Mouse (Mus musculus) embryonic facial prominence, embryonic 14.5 days (tissue): ENCODE measurements around the gene Fcho2. TPM values are rescaled to one million over a fixed set of nuclear protein-coding genes. Genes with fewer than 3 reads are reported as not detected.
A peak's percentile ranks its signal among the peaks of the same experiment; 100 is the strongest.

Experiments
- ATAC-seq: fragments of 200-750 bp; cut with Nextera tagmentation; 2 replicates; pipeline ENCODE4 v1.8.0; 2017; ENCODE audit warnings: low read depth, moderate number of reproducible peaks, moderate TSS enrichment
- DNase-seq: peaks from one replicate; pipeline ENCODE4 v3.0.0-alpha.2; 2015; ENCODE audit warnings: low spot score
- H3K27ac ChIP-seq: fragments of 300-500 bp; sonication (generic); replicated peaks from 2 replicates; pipeline ENCODE4 v1.5.1; 2014; ENCODE audit warnings: low read depth, mild to moderate bottlenecking, low read length, moderate library complexity
- H3K27me3 ChIP-seq: fragments of 300-500 bp; sonication (generic); replicated peaks from 2 replicates; pipeline ENCODE4 v1.6.1; 2014; ENCODE audit warnings: low read length; ENCODE audit not compliant: control insufficient read depth, insufficient read depth
- H3K36me3 ChIP-seq: fragments of 300-500 bp; sonication (generic); 2 replicates; pipeline ENCODE4 v1.6.1; 2014; ENCODE audit warnings: low read length, mixed read lengths; ENCODE audit not compliant: control insufficient read depth, insufficient read depth
- H3K4me1 ChIP-seq: fragments of 300-500 bp; sonication (generic); 2 replicates; pipeline ENCODE4 v1.6.1; 2014; ENCODE audit warnings: antibody characterized with exemption, low read length; ENCODE audit not compliant: control insufficient read depth, insufficient read depth
- H3K4me2 ChIP-seq: fragments of 300-500 bp; sonication (generic); 2 replicates; pipeline ENCODE4 v1.6.1; 2014; ENCODE audit warnings: low read depth, mild to moderate bottlenecking, low read length, moderate library complexity, mixed read lengths
- H3K4me3 ChIP-seq: fragments of 300-500 bp; sonication (generic); 2 replicates; pipeline ENCODE4 v1.5.1; 2014; ENCODE audit warnings: low read depth, mild to moderate bottlenecking, low read length
- H3K9ac ChIP-seq: fragments of 300-500 bp; sonication (generic); 2 replicates; pipeline ENCODE4 v1.6.1; 2014; ENCODE audit warnings: low read depth, mild to moderate bottlenecking, low read length, moderate library complexity, mixed read lengths
- H3K9me3 ChIP-seq: fragments of 300-500 bp; sonication (generic); 2 replicates; pipeline ENCODE4 v1.6.1; 2016; ENCODE audit warnings: low read length; ENCODE audit not compliant: control insufficient read depth
- WGBS: fragments of 180-500 bp; shearing (Covaris S2); extraction: QIAGEN DNeasy Blood & Tissue Kit; methylation state at CpG from one replicate; pipeline ENCODE4 v1.1.7; 2014; 5-methylcytosine and 5-hydroxymethylcytosine counted together
- polyA plus RNA-seq: library from polyadenylated mRNA; unstranded; fragments of >200 nt; fragmentation: Nextera tagmentation; extraction: Ambion mirVana; gene quantifications from 2 replicates; pipeline ENCODE4 v1.2.1, GENCODE M21; 2014

Fcho2 gene
- polyA plus RNA-seq, 1 experiment from 2014 or later = 25.2 TPM

DNA sequence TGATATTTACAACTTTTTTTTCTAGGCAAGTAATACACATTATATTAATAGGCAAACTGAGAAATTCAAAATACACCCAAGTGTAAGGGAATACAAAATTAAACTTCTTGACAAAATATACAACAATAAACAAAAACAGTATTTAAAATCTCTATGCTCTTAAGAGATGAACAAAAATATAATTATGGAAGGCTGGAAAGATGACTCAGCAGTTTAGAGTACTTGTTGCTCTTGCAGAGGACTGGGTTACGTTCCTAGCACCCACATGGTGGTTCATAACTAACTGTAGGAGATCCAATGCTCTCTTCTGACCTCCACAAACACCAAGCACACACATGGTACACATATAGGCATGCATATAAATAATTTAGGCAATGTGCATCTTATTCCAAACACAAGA is 22.4 kb downstream of the Fcho2 start:
- Histone ChIP-seq H3K9me3 (no peaks in the 10 kb centered on the region), H3K4me1 (no peaks in the 10 kb centered on the region), H3K4me2 (no peak overlapping the region), H3K27me3 (no peaks in the 10 kb centered on the region), H3K36me3 (peaks cover 35% of the 10 kb centered on the region), H3K4me3 (no peak overlapping the region), H3K27ac (no peak overlapping the region), H3K9ac (no peak overlapping the region)
- WGBS = 100% methylated on average over 1 of the region's 1 CpGs
- ATAC-seq (no peak), DNase-seq (no peak)

DNA sequence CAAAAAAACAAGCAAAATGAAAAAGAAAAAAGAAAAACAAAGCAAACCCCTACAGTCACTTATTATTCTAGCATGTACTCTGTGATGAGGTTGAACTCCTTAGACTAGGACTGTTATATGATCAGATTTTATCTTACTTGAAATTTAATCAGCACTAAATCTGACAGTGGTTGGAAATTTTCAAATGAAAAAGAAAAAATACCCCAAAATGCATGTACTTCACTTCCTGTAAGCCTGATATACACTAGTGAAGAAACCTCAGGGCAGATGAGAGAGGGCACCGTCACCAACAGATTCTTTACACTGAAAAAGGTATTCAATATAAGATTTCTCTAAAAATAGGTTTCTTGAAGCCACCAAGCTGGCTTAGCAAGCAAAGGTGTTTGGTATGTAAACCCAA is 23.6 kb downstream of the Fcho2 start:
- Histone ChIP-seq H3K4me2 (no peak overlapping the region), H3K36me3 (peaks cover 39% of the 10 kb centered on the region), H3K4me1 (no peaks in the 10 kb centered on the region), H3K4me3 (no peak overlapping the region), H3K27ac (no peak overlapping the region), H3K9ac (no peak overlapping the region), H3K9me3 (no peaks in the 10 kb centered on the region), H3K27me3 (no peaks in the 10 kb centered on the region)
- no peak for DNase-seq
- 71% methylated on average over 1 of the region's 1 CpGs for WGBS
- ATAC-seq = no peak

DNA sequence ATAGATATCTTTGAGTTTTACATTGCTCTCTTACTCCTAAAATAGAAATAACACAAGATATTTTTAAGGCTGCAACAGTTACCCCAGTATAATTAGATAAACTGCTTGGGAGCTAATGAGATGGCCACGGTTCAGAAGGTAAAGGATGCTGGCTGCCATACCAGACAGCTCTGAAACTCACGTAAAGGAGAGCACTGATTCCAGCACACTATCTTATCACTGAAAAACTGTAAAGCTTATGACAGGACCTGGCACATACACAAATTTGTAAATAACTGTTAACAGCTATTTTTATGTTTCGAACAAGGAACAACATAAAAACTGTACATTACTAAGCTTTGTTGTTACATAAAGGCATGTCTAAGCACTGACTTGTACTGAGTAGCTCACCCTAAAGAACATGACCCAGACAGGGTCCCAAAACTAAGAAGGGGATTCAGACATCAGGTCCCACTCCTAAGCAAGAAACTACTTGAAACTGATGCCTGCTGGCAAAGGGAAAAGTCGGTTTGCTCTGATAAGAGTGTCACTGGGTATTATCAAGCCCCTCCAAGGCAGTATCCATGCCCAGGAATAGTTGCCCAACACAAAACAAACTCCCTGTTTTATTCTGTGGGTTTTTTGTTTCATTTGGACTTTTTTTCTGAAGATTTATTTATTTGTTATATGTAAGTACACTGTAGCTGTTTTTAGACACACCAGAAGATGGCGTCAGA is 28.1 kb downstream of the Fcho2 start:
- no peaks in the 10 kb centered on the region for H3K9me3 ChIP-seq
- no peak overlapping the region for H3K4me2 ChIP-seq
- peaks cover 49% of the 10 kb centered on the region for H3K36me3 ChIP-seq
- no peak overlapping the region for H3K27ac ChIP-seq
- H3K4me3 ChIP-seq = no peak overlapping the region
- no peaks in the 10 kb centered on the region for H3K27me3 ChIP-seq
- ATAC-seq = no peak
- DNase-seq = no peak
- H3K9ac ChIP-seq = no peak overlapping the region
- WGBS = 89% methylated on average over 5 of the region's 5 CpGs
- no peaks in the 10 kb centered on the region for H3K4me1 ChIP-seq

DNA sequence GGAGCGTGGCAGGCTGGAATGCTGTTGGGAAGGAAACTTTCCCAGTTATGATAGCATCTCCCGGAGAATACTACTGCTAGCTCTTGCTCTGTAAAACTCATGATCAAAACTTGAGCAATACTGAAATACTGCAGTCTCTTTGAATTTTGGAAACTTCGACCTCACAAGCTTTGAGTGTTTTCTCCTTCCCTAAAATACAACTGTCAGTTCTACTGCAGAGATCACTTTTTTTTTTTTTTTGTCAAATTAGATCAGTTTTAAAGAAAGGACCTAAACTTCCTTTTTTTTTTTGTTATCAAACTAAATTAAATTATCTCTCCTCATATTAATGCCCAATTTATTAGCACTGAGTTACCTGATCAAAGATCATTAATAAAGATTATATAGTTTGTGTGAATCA is 37.3 kb downstream of the Fcho2 start:
- Histone ChIP-seq H3K36me3 (peaks cover 59% of the 10 kb centered on the region), H3K27me3 (no peaks in the 10 kb centered on the region), H3K9ac (no peak overlapping the region), H3K27ac (no peak overlapping the region), H3K4me2 (no peak overlapping the region), H3K4me1 (no peaks in the 10 kb centered on the region), H3K9me3 (no peaks in the 10 kb centered on the region), H3K4me3 (no peak overlapping the region)
- no peak for DNase-seq
- WGBS = 94% methylated on average over 3 of the region's 3 CpGs
- ATAC-seq = no peak

DNA sequence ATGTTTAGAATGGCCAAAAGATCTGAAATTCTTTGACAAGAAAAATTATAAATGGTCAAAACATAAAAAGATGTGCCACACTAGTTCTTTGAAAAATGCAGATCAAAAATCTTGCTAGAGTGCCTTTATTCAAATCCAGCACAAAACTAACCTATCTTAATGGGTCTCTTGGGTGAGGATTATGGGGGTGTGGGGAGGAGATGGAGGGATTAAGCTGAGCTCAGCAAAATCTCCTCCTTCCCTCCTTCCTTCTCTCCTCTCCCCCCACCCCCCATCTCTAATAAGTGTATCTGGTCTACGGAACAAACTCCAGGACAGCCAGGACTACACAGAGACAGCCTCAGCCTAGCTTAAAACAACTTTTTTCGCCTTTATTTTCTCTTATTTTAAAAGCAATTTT is 43.8 kb downstream of the Fcho2 start:
- 87% methylated on average over 2 of the region's 2 CpGs for WGBS
- H3K4me1 ChIP-seq = no peaks in the 10 kb centered on the region
- no peak overlapping the region for H3K27ac ChIP-seq
- ATAC-seq (no peak), DNase-seq (no peak)
- no peak overlapping the region for H3K4me2 ChIP-seq
- peaks cover 22% of the 10 kb centered on the region for H3K36me3 ChIP-seq
- no peaks in the 10 kb centered on the region for H3K27me3 ChIP-seq
- no peaks in the 10 kb centered on the region for H3K9me3 ChIP-seq
- H3K4me3 ChIP-seq = no peak overlapping the region
- H3K9ac ChIP-seq = no peak overlapping the region

DNA sequence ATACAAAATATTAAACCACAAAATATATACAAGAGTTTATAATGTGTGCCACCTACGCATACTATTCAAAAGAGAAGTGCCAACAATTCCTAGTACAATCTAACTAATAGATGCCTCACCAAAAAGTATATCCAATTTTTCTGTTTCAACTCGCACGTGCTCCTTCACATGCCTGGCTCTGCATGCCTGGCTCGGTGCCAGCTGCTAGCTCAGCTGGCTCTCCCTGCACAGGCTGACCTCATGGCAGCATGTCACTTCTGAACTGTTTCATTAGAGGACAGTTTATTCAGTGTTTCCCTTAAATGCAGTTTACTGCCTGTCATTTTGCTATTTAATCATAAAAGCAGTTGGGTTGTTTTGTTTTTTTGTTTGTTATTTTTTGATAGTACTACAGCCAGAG is 46.9 kb downstream of the Fcho2 start:
- no peak overlapping the region for H3K9ac ChIP-seq
- H3K4me1 ChIP-seq = no peaks in the 10 kb centered on the region
- WGBS = 36% methylated on average over 4 of the region's 4 CpGs
- no peak overlapping the region for H3K27ac ChIP-seq
- H3K36me3 ChIP-seq = peaks cover 5% of the 10 kb centered on the region; the same call in 1 of the 2 replicates
- no peak overlapping the region for H3K4me2 ChIP-seq
- DNase-seq (peak; percentile 88), ATAC-seq (peak; percentile 84; the same call in 1 of the 2 replicates)
- no peak overlapping the region for H3K4me3 ChIP-seq
- H3K9me3 ChIP-seq = no peaks in the 10 kb centered on the region
- H3K27me3 ChIP-seq = no peaks in the 10 kb centered on the region

DNA sequence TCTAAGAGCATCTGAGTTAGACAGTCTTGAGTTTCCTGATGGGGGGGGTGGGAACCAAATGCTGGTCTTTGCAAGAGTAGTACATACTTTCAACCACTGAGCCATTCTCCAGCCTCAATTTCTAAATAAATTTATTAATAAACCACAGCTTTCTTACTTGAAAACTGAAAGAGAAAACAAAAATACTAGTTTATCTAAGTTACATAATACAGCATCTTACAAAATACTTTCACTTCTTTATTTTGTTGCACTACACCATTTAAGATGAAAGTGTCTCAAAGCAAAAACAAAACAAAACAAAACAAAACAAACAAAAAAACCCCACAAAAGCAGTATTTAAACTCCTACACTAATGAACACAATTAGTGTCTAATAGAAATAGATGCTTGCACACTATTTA is 53.5 kb downstream of the Fcho2 start:
- Histone ChIP-seq H3K9ac (no peak overlapping the region), H3K9me3 (no peaks in the 10 kb centered on the region), H3K27ac (no peak overlapping the region), H3K4me1 (no peaks in the 10 kb centered on the region), H3K27me3 (no peaks in the 10 kb centered on the region), H3K4me2 (no peak overlapping the region), H3K4me3 (no peak overlapping the region), H3K36me3 (peaks cover 17% of the 10 kb centered on the region)
- DNase-seq (no peak), ATAC-seq (no peak)

DNA sequence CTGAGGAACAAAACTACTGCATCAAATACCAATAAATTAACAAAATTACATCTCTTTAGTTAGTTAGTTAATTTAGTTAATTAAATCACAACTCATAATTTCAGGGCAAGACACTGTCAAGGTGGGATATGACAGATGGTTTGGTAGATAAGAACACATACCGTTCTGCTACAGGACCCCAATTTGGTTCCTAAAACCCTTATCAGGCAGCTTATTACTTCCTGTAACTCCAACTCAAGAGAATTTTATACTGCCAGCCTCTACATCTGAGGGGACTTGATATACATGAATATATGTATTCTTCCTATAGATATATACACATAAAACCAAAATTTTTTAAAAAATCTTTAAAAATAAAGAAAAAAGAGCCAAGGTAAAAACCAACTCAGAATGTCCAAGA is 59.4 kb downstream of the Fcho2 start:
- Histone ChIP-seq H3K9me3 (no peaks in the 10 kb centered on the region), H3K9ac (no peak overlapping the region), H3K27me3 (no peaks in the 10 kb centered on the region), H3K27ac (no peak overlapping the region), H3K4me3 (no peak overlapping the region), H3K36me3 (peaks cover 14% of the 10 kb centered on the region), H3K4me1 (no peaks in the 10 kb centered on the region), H3K4me2 (no peak overlapping the region)
- WGBS = 76% methylated on average over 1 of the region's 1 CpGs
- ATAC-seq (no peak), DNase-seq (no peak)

DNA sequence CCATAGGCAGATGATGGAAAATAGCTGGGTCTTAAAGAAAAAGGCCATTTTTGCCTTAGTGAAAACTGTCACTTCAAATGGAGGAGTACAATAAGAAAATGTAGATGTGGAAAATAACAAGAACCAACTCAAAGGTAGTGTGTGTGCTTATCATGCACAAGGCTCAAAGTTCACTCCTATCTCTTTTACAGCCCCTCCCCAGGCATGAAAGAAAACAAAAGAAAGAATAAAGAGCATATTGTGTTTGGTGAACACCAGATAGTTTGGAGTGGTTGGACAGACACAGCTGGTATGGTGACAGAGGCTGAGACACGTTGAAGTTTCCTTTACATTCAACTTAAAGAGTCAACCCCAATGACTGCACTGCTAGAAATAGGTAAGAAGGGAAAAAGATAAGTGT is 70.6 kb downstream of the Fcho2 start:
- WGBS = 81% methylated on average over 1 of the region's 1 CpGs
- no peaks in the 10 kb centered on the region for H3K27me3 ChIP-seq
- peaks cover 74% of the 10 kb centered on the region for H3K36me3 ChIP-seq
- H3K4me3 ChIP-seq = no peak overlapping the region
- DNase-seq = no peak
- H3K9me3 ChIP-seq = no peaks in the 10 kb centered on the region
- no peak overlapping the region for H3K27ac ChIP-seq
- no peak overlapping the region for H3K4me2 ChIP-seq
- H3K9ac ChIP-seq = no peak overlapping the region
- no peaks in the 10 kb centered on the region for H3K4me1 ChIP-seq
- no peak for ATAC-seq
